30 mouse cellular contexts compared by ENCODE assay signal in the genomic region with DNA sequence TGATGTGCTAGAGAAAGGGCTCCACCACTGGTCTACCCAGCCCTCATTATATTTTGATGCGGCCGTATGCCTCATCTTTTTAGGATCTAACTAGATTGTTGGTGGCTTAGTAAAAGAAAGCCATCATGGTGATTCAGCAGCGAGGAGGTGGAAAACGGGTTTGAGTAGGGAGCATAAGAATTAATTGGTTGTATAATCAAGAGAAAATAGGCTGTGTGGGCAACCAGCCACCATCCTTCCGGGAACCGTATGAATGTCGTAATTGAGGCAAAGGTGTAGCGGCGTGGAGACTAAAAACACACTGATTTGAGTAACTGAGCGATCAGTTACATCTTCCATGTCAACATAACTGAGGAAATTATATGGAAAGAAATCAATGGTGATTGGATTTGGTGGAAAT.
DNase-seq lines count a peak whose midpoint lies in the region; ATAC-seq lines count a peak whose summit lies in the region.
"Had no signal": no experiment of that assay in that cellular context is flagged by ENCODE, and none has a peak within 500 bp of the region (broad histone marks: within the 10 kb centered on the region; RNA-seq: fewer than 3 reads in every experiment).

No protein-coding gene starts in this region.

- H3K9ac ChIP-seq in forebrain, embryonic 14.5 days (ENCODE audit: low read length) = no peak overlapping the region
- no peak overlapping the region for H3K9ac ChIP-seq in forebrain, embryonic 15.5 days (replicated peaks)
- H3K9ac ChIP-seq: embryonic facial prominence, embryonic 13.5 days; forebrain, postnatal 0 days; heart, embryonic 12.5 days; hindbrain, embryonic 14.5 days; liver, embryonic 14.5 days; midbrain, embryonic 13.5 days; neural tube, embryonic 13.5 days had no signal

- no peak overlapping the region for H3K4me2 ChIP-seq in forebrain, embryonic 14.5 days (ENCODE audit: low read length)
- no peak overlapping the region for H3K4me2 ChIP-seq in forebrain, embryonic 15.5 days (replicated peaks)
- H3K4me2 ChIP-seq: embryonic facial prominence, embryonic 13.5 days; heart, embryonic 12.5 days; hindbrain, embryonic 14.5 days; midbrain, embryonic 13.5 days; neural tube, embryonic 13.5 days had no signal

- H3K27ac ChIP-seq in forebrain, embryonic 14.5 days (ENCODE audit: low read depth, low read length) = no peak overlapping the region
- no peak overlapping the region for H3K27ac ChIP-seq in forebrain, embryonic 15.5 days (replicated peaks)
- H3K27ac ChIP-seq: embryonic facial prominence, embryonic 13.5 days; forebrain, embryonic 10.5 days; hindbrain, embryonic 14.5 days; liver, embryonic 14.5 days; midbrain, embryonic 13.5 days; neural tube, embryonic 13.5 days had no signal

- no peaks in the 10 kb centered on the region for H3K9me3 ChIP-seq in forebrain, embryonic 14.5 days (replicated peaks; ENCODE audit: control insufficient read depth, low read length)
- no peaks in the 10 kb centered on the region for H3K9me3 ChIP-seq in forebrain, embryonic 15.5 days
- H3K9me3 ChIP-seq: embryonic facial prominence, embryonic 13.5 days; forebrain, embryonic 10.5 days; heart, embryonic 12.5 days; midbrain, embryonic 13.5 days; neural tube, embryonic 13.5 days had no signal

- peaks cover under 1% of the 10 kb centered on the region; the same call in 1 of the 2 replicates for H3K36me3 ChIP-seq in forebrain, embryonic 14.5 days (ENCODE audit: control insufficient read depth, insufficient read depth, low read length)
- H3K36me3 ChIP-seq in forebrain, embryonic 15.5 days = no peaks in the 10 kb centered on the region

- no peak for ATAC-seq in forebrain, embryonic 14.5 days
- no peak for ATAC-seq in forebrain, embryonic 15.5 days (replicated peaks)
- ATAC-seq: forebrain, postnatal 0 days; intestine, postnatal 0 days; midbrain, embryonic 13.5 days; Patski had no signal

- no peaks in the 10 kb centered on the region for H3K4me1 ChIP-seq in forebrain, embryonic 14.5 days (ENCODE audit: control insufficient read depth, insufficient read depth, low read length)
- H3K4me1 ChIP-seq in forebrain, embryonic 15.5 days = no peaks in the 10 kb centered on the region
- H3K4me1 ChIP-seq: midbrain, embryonic 13.5 days; neural tube, embryonic 13.5 days had no signal

- WGBS in forebrain, embryonic 14.5 days = 51% methylated on average over 10 of the region's 10 CpGs
- 55% methylated on average over 10 of the region's 10 CpGs for WGBS in forebrain, embryonic 15.5 days

- H3K4me3 ChIP-seq in forebrain, embryonic 14.5 days (ENCODE audit: low read depth, low read length) = no peak overlapping the region
- no peak overlapping the region for H3K4me3 ChIP-seq in forebrain, embryonic 15.5 days
- H3K4me3 ChIP-seq: embryonic facial prominence, embryonic 13.5 days; forebrain, embryonic 10.5 days; heart, embryonic 12.5 days; midbrain, embryonic 13.5 days; neural tube, embryonic 13.5 days had no signal

- H3K27me3 ChIP-seq in forebrain, embryonic 14.5 days (replicated peaks; ENCODE audit: control insufficient read depth, insufficient read depth, low read length) = no peaks in the 10 kb centered on the region
- no peaks in the 10 kb centered on the region for H3K27me3 ChIP-seq in forebrain, embryonic 15.5 days
- H3K27me3 ChIP-seq: CH12.LX; embryonic facial prominence, embryonic 13.5 days; heart, embryonic 12.5 days; midbrain, embryonic 13.5 days; neural tube, embryonic 13.5 days; Patski had no signal

- peak; percentile 22 for DNase-seq in forebrain, embryonic 14.5 days (ENCODE audit: low spot score)
- DNase-seq in layer of hippocampus, adult 18-20 months (ENCODE audit: low spot score in 2 of 2) = peak; percentile 48 to 77
- DNase-seq in layer of hippocampus, adult 9-10 months (ENCODE audit: low spot score) = no peak
- peak; percentile 57 for DNase-seq in right cerebral cortex, adult 18-20 months
- no peak for DNase-seq in right cerebral cortex, postnatal 14 days
- no peak for DNase-seq in cerebellum, postnatal 10 days
- DNase-seq in ovary, postnatal 36 days (ENCODE audit: low spot score) = no peak
- DNase-seq: adrenal gland, postnatal 14 days; cerebellum, adult 8-10 months; forebrain, postnatal 0 days; gastrocnemius, postnatal 25 days; heart, adult 18-20 months; kidney, adult 9 months; kidney, postnatal 10 days; left cerebral cortex, postnatal 4 days; lung, adult 2 months; lung, postnatal 10 days; thymus, adult 18-20 months; thymus, postnatal 25 days had no signal

Comparison
In these comparisons a context has a peak if more than half of its experiments do, and no peak if none do; other contexts are left out.
1. DNase-seq: peak in forebrain, embryonic 14.5 days (single experiment), layer of hippocampus, adult 18-20 months (2 of 2) and right cerebral cortex, adult 18-20 months (single experiment); none in layer of hippocampus, adult 9-10 months (single experiment), right cerebral cortex, postnatal 14 days (single experiment), cerebellum, postnatal 10 days (0 of 2) and ovary, postnatal 36 days (single experiment).